Mouse (Mus musculus) naive thymus-derived CD4-positive, alpha-beta T cell, adult 5 months (primary cell): Measurements from ENCODE around the gene Prss1. TPM values are rescaled to one million over a fixed set of nuclear protein-coding genes. Genes with fewer than 3 reads are reported as not detected.

Experiments used
- polyA plus RNA-seq: library from polyadenylated mRNA; unstranded; fragments of 100-300 nt; shearing (Covaris generic); gene quantifications from one replicate; pipeline ENCODE4 v1.2.1, GENCODE M21; 2017

The Prss1 gene
- not detected for polyA plus RNA-seq

GRCm38 (mm10) chr6:41458632-41459031, at the start of gene Prss1:
TSS of gene Prss1 (plus strand) at chr6:41458932.

DNA sequence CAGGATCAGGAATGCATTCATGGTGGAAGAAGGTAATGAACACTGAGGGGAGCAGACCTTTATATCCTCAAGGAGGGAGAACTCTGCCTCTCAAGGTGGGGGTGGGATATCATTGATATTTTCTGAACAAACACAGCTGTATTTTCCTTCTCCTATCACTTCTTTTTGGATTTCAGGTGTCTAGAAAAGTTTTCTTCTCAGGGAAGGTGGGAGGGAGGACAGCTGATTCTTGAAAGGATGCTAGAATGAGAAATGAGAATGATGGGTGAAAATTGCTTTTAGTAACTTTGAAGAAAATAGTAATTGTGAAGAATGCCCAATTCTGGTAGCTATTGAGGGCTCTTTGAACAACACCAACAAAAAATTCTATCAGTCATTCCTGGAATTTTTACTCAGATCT, 12.7 kb upstream of the Prss1 start, which contains the start of gene Gm10334:
Gene Gm10334 (minus strand): TSS at position 101 of the 400 bp plus-strand sequence.

Other genes with a start within 250 kb of the Prss1 start
- not detected for gene Try4, start 156.7 kb upstream of the Prss1 start, polyA plus RNA-seq
- gene Try5, start 142.1 kb upstream of the Prss1 start, polyA plus RNA-seq: not detected
- gene Try10, start 104.8 kb upstream of the Prss1 start, polyA plus RNA-seq: not detected
- not detected for gene Prss3, start 81.3 kb upstream of the Prss1 start, polyA plus RNA-seq
- not detected for gene Gm5771, start 66.6 kb upstream of the Prss1 start, polyA plus RNA-seq
- not detected for gene Gm10334, start 12.8 kb upstream of the Prss1 start, polyA plus RNA-seq
- gene Prss2, start 62.9 kb downstream of the Prss1 start, polyA plus RNA-seq: not detected
- gene Ephb6, start 146.6 kb downstream of the Prss1 start, polyA plus RNA-seq: 38.5 TPM
- 0.51 TPM for gene Trpv6, start 177.5 kb downstream of the Prss1 start, polyA plus RNA-seq
- 0.14 TPM for gene Trpv5, start 221.8 kb downstream of the Prss1 start, polyA plus RNA-seq
- gene Llcfc1, start 225.5 kb downstream of the Prss1 start, polyA plus RNA-seq: not detected
- not detected for gene Kel, start 245.4 kb downstream of the Prss1 start, polyA plus RNA-seq